Mouse (Mus musculus) monocyte, adult 2 months (primary cell): ENCODE data around the gene Gm20521.

ENCODE experiments used
- DNase-seq, 2 experiments: peaks; one replicate each; pipeline ENCODE4 v3.0.0; 2022; ENCODE audit warnings: low spot score in 2 of 2, low read depth in 1 of 2

Gene Gm20521

GRCm38 (mm10) chr14:54892200-54892599, 9.0 kb downstream of the Gm20521 start, which contains the start of gene Pabpn1:
Gene Pabpn1, plus strand, starts transcription at chr14:54892500.
- DNase-seq, result no peak

GRCm38 (mm10) chr14:54893651-54894181, 10.5 kb downstream of the Gm20521 start:
- peak; percentile 96 to 97 for DNase-seq

GRCm38 (mm10) chr14:54894296-54895151, 11.3 kb downstream of the Gm20521 start:
- peak in 1 of 2 experiments; percentile 40 for DNase-seq

GRCm38 (mm10) chr14:54897445-54897844, 14.2 kb downstream of the Gm20521 start:
- no peak for DNase-seq

- DNase-seq, result peak in 1 of 2 experiments; percentile 37
Observed at GRCm38 (mm10) chr14:54900383-54900782, 17.1 kb downstream of the Gm20521 start.

- DNase-seq, result no peak
Observed at GRCm38 (mm10) chr14:54903641-54904040, 20.4 kb downstream of the Gm20521 start.

- DNase-seq, result no peak
Observed at GRCm38 (mm10) chr14:54908682-54909081, 25.4 kb downstream of the Gm20521 start.

GRCm38 (mm10) chr14:54912109-54912850, 29.0 kb downstream of the Gm20521 start:
- DNase-seq, result no peak

GRCm38 (mm10) chr14:54912886-54913285, 29.6 kb downstream of the Gm20521 start, which contains the start of gene Slc22a17:
Gene Slc22a17, minus strand, starts transcription at chr14:54913132.
- no peak for DNase-seq

- DNase-seq, result no peak
Observed at GRCm38 (mm10) chr14:54913343-54913742, 30.1 kb downstream of the Gm20521 start.

- no peak for DNase-seq
Observed at GRCm38 (mm10) chr14:54920076-54920685, 36.9 kb downstream of the Gm20521 start.

GRCm38 (mm10) chr14:54924641-54925348, 41.6 kb downstream of the Gm20521 start:
- DNase-seq, result no peak

GRCm38 (mm10) chr14:54925349-54926342, 42.4 kb downstream of the Gm20521 start, which contains the start of gene Efs:
Gene Efs, minus strand, starts transcription at chr14:54926126.
- DNase-seq, result no peak

- DNase-seq, result no peak
Observed at GRCm38 (mm10) chr14:54926401-54927158, 43.3 kb downstream of the Gm20521 start.

GRCm38 (mm10) chr14:54927296-54927695, 44.1 kb downstream of the Gm20521 start:
- no peak for DNase-seq

- DNase-seq, result no peak
Observed at GRCm38 (mm10) chr14:54929801-54930200, 46.6 kb downstream of the Gm20521 start.

- DNase-seq, result no peak
Observed at GRCm38 (mm10) chr14:54930431-54930830, 47.2 kb downstream of the Gm20521 start.

GRCm38 (mm10) chr14:54932645-54933150, 49.5 kb downstream of the Gm20521 start, which contains the start of gene Il25:
Gene Il25, plus strand, starts transcription at chr14:54932695.
- no peak for DNase-seq
